Mouse (Mus musculus) ES-E14 (cell line): Measurements from ENCODE around the gene Neb. TPM values are rescaled to one million over a fixed set of nuclear protein-coding genes. Genes with fewer than 3 reads are reported as not detected.

Experiments
- DNase-seq: peaks from one replicate; pipeline ENCODE4 v3.0.0-alpha.2; 2013; ENCODE audit warnings: low read depth, low spot score
- H3K27ac ChIP-seq: 2 replicates; pipeline ENCODE4 v1.5.1; 2012; ENCODE audit warnings: low read depth, mild to moderate bottlenecking, low read length, moderate library complexity, mixed read lengths; ENCODE audit not compliant: poor library complexity, insufficient read depth, severe bottlenecking
- H3K36me3 ChIP-seq: 2 replicates; pipeline ENCODE4 v1.6.1; 2012; ENCODE audit warnings: mild to moderate bottlenecking, low read length, moderate library complexity, mixed read lengths; ENCODE audit not compliant: control insufficient read depth, poor library complexity, insufficient read depth, severe bottlenecking
- H3K4me1 ChIP-seq, 2 experiments: fragments of 150-350 bp in 1 of 2; sonication (generic) in 1 of 2; 2 replicates each; pipeline ENCODE4 v1.6.1; 2012; ENCODE audit warnings: low read length in 2 of 2, mild to moderate bottlenecking in 1 of 2, mixed read lengths in 1 of 2; ENCODE audit not compliant: control insufficient read depth in 2 of 2, insufficient read depth in 2 of 2, poor library complexity in 1 of 2
- H3K4me3 ChIP-seq, 2 experiments: fragments of 150-350 bp in 1 of 2; sonication (generic) in 1 of 2; 2 replicates each; pipeline ENCODE4 v1.5.1; 2012; ENCODE audit warnings: low read length in 2 of 2, low read depth in 1 of 2, mild to moderate bottlenecking in 1 of 2, mixed read lengths in 1 of 2; ENCODE audit not compliant: insufficient read depth in 1 of 2, poor library complexity in 1 of 2, severe bottlenecking in 1 of 2
- H3K9ac ChIP-seq: 2 replicates; pipeline ENCODE4 v1.6.1; 2012; ENCODE audit warnings: low read depth, mild to moderate bottlenecking, low read length, mixed read lengths; ENCODE audit not compliant: poor library complexity, insufficient read depth, severe bottlenecking
- H3K9me3 ChIP-seq: fragments of 150-350 bp; sonication (generic); 2 replicates; pipeline ENCODE4 v1.6.1; 2012; ENCODE audit warnings: low read depth, mild to moderate bottlenecking, low read length; ENCODE audit not compliant: control insufficient read depth, insufficient read depth
- CHD2 ChIP-seq: IDR thresholded peaks from 2 replicates; pipeline ENCODE4 v1.6.1; 2014; ENCODE audit warnings: mild to moderate bottlenecking, low read depth, low read length, inconsistent platforms
- HCFC1 ChIP-seq: IDR thresholded peaks from 2 replicates; pipeline ENCODE4 v1.6.1; 2012; ENCODE audit warnings: low read length, inconsistent platforms, borderline replicate concordance; ENCODE audit not compliant: insufficient read depth
- MAFK ChIP-seq: IDR thresholded peaks from 2 replicates; pipeline ENCODE4 v1.6.1; 2014; ENCODE audit warnings: mild to moderate bottlenecking, low read depth, low read length, inconsistent platforms; ENCODE audit not compliant: insufficient read depth
- ZC3H11A ChIP-seq: IDR thresholded peaks from 2 replicates; pipeline ENCODE4 v1.6.1; 2012; ENCODE audit warnings: low read depth, mild to moderate bottlenecking, inconsistent platforms, low read length, borderline replicate concordance
- ZNF384 ChIP-seq: IDR thresholded peaks from 2 replicates; pipeline ENCODE4 v1.6.1; 2012; ENCODE audit warnings: low read depth, low read length, inconsistent platforms
- in situ Hi-C, 2 experiments: fragments of 600-800 bp; cut with MboI; formaldehyde crosslinking; loops; one replicate each; pipeline ENCODE4 v1.15.1; 2025; ENCODE audit warnings: low sequenced_read_pairs in 2 of 2, inconsistent platforms in 1 of 2; ENCODE audit not compliant: unreplicated experiment in 2 of 2
- total RNA-seq: library from RNA; depleted of rRNA; stranded (reverse); fragments of 300-350 nt; gene quantifications from 2 replicates; pipeline ENCODE4 v1.2.3, GENCODE M21; 2012

The Neb gene
- total RNA-seq, 1 experiment, result 5.1 TPM

DNA sequence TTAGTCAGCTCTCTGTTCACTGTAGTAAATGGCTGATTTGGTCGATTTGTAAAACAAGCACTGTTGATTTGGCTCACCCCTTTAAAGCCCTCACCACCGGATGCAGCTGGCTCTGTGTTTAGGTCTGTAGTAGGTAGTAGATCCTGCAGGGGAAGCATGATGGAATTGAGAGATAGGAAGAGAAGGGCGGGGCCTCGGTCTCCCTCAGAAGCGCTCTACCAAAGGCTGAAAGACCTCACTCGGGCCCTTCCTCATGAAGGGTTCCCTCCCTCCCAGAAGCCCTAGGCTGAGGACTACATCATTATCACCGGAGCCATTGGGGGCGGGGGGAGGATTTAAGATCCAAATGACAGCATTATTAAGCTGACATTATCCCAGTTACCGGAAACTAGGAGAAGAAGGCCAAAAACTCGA lies 581 bp upstream of the Neb start:
- Histone ChIP-seq H3K4me3 (peak overlapping the region; percentile 56 to 77; a peak in 3 of 4 replicates), H3K36me3 (no peaks in the 10 kb centered on the region), H3K9ac (no peak overlapping the region), H3K9me3 (no peaks in the 10 kb centered on the region), H3K4me1 (peaks cover 2% of the 10 kb centered on the region in 2 experiments; a peak in 1 of 4 replicates), H3K27ac (no peak overlapping the region)
- no peak for TF ChIP-seq CHD2
- no peak for TF ChIP-seq ZNF384
- no peak for TF ChIP-seq ZC3H11A
- TF ChIP-seq HCFC1, result no peak
- no peak for TF ChIP-seq MAFK
- peak; percentile 11 for DNase-seq
- in situ Hi-C loops, result no loop called here

DNA sequence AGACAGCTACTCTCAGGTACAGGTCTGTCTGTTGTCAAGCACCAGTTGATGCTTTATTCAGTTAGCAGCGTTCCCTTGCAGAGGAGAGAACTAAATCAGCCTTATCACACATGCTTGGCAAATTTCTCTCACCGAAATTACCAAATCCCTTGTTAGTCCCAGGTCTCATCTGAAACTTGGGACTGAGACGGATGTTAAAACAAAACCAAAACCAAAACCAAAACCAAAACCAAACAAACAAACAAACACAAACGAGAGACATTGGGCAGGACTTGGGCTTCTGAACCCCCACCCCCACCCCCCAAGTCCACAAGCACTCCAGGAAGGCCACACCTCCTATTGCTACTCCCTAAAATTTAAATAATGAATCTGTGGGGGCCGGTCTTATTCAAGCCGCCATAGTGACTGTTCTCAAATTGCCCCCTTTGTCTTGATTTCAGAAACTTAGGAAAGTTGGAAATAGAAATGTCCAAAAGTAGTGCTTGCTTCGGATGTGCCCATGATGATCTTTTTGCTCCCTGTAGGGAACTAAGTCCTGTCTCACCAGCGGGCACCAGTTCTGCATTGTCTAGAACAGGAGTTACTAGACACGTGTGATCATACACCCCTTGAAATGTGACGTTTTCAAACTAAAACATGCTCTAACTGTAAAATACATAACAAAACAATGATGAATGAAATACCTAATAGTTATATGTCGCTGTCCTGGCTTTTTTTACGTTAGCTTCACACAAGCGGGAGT lies 397 bp downstream of the Neb start:
- Histone ChIP-seq H3K4me1 (peaks cover 3 to 6% of the 10 kb centered on the region in 2 experiments; a peak in 1 of 4 replicates), H3K9ac (no peak overlapping the region), H3K4me3 (peak overlapping the region; percentile 56 to 77; a peak in 3 of 4 replicates), H3K36me3 (no peaks in the 10 kb centered on the region), H3K9me3 (no peaks in the 10 kb centered on the region), H3K27ac (no peak overlapping the region)
- DNase-seq, result no peak
- in situ Hi-C loops, result no loop called here
- TF ChIP-seq HCFC1, result no peak
- no peak for TF ChIP-seq ZC3H11A
- no peak for TF ChIP-seq ZNF384
- no peak for TF ChIP-seq MAFK
- TF ChIP-seq CHD2, result no peak

DNA sequence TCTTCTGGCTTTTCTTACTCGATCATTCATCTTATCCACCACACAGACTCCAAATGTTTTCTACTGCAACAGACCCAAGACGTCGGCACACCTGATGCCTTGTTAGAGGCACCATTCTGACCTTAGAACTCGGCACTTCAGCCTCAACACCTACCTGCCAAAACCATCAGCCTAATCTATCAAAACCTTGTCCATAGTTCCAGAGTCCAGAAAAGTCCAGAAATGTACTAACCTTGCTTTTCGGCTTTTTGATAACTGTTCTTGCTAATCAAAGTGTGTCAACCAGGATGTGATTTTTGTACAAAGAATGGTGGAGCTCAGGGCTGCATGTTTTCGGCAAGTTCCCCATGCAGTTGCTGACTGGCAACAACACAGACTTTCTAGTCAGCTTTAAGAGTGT lies 3.6 kb downstream of the Neb start:
- Histone ChIP-seq H3K9ac (no peak overlapping the region), H3K27ac (no peak overlapping the region), H3K4me1 (peaks cover 3 to 5% of the 10 kb centered on the region in 2 experiments; a peak in 1 of 4 replicates), H3K4me3 (no peak overlapping the region), H3K9me3 (no peaks in the 10 kb centered on the region), H3K36me3 (no peaks in the 10 kb centered on the region)
- no peak for DNase-seq
- TF ChIP-seq ZC3H11A (no peak), ZNF384 (no peak), HCFC1 (no peak), MAFK (no peak), CHD2 (no peak)
- in situ Hi-C loops, result no loop called here

DNA sequence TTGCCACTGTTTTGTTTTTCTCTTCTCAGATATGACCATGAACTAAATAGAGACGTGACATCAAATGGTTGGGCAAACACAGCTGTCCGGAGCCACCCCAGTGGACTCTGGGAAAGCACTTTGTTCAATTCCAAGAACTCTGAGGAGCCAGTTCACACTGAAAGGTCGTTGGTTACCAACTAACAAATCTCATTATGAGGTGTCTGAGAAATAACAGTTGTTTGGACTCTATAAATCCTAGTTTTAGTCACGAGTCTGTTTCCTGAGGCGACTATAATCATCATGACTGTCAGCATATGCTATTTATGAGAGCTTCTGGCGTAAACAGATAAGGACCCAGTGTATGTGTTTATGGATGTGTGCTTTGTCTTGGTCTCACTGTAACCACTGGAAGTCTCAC lies 5.8 kb downstream of the Neb start:
- Histone ChIP-seq H3K4me1 (peaks cover 2 to 4% of the 10 kb centered on the region in 2 experiments; a peak in 1 of 4 replicates), H3K4me3 (no peak overlapping the region), H3K27ac (no peak overlapping the region), H3K36me3 (no peaks in the 10 kb centered on the region), H3K9ac (no peak overlapping the region), H3K9me3 (no peaks in the 10 kb centered on the region)
- in situ Hi-C loops, result no loop called here
- TF ChIP-seq ZNF384 (no peak), ZC3H11A (no peak), CHD2 (no peak), HCFC1 (no peak), MAFK (no peak)
- no peak for DNase-seq

DNA sequence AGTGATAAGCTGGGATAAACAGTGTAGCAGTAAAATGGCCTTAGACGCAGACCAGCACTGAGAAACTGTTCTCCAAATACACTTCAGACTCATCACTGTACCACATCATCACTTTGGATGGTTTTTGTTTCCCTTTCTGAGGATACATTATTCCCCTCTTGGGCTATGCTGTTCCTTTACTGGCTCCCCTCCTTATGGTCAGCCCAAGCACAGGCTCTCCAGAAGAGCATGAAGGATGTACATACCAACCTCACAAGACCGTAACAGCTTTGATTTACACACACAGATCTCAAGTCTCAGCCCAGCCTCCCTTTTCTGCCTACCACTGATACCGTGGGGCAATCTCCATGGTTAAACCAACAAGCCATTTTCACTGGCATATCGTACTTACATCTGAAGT lies 6.2 kb downstream of the Neb start:
- in situ Hi-C loops, result no loop called here
- TF ChIP-seq CHD2 (no peak), MAFK (no peak), HCFC1 (no peak), ZNF384 (no peak), ZC3H11A (no peak)
- H3K36me3 ChIP-seq, result no peaks in the 10 kb centered on the region
- H3K9me3 ChIP-seq, result no peaks in the 10 kb centered on the region
- H3K4me3 ChIP-seq, result no peak overlapping the region
- H3K27ac ChIP-seq, result no peak overlapping the region
- DNase-seq, result no peak
- H3K4me1 ChIP-seq, result peaks cover 2 to 4% of the 10 kb centered on the region in 2 experiments; a peak in 1 of 4 replicates
- H3K9ac ChIP-seq, result no peak overlapping the region
